Mouse (Mus musculus) gastrocnemius, postnatal 4 days (tissue): ENCODE results near the gene Myo9b. TPM values are rescaled to one million over a fixed set of nuclear protein-coding genes. Genes with fewer than 3 reads are reported as not detected.
"Not testable (repeated sequence)": the region's sequence is repeated elsewhere in the genome, so short reads cannot be mapped to it uniquely, and the experiment has no call there.

Source experiments
- DNase-seq, 2 experiments: peaks; one replicate each; pipeline ENCODE4 v3.0.0; 2021 to 2022; ENCODE audit warnings: low spot score in 2 of 2, mixed read lengths in 2 of 2
- total RNA-seq, 2 experiments: library from RNA; stranded (reverse); gene quantifications; 2 replicates each; pipeline ENCODE4 v1.2.3; 2021

Myo9b gene
- total RNA-seq, 2 experiments from 2014 or later: 35.7 to 45.0 TPM

GRCm38 (mm10) chr8:71296188-71296621 is 23.7 kb downstream of the Myo9b start:
- no peak for DNase-seq

GRCm38 (mm10) chr8:71296784-71297183 is 24.3 kb downstream of the Myo9b start:
- DNase-seq: no peak

- DNase-seq: no peak
Observed at GRCm38 (mm10) chr8:71297439-71297838, 24.9 kb downstream of the Myo9b start.

DNA sequence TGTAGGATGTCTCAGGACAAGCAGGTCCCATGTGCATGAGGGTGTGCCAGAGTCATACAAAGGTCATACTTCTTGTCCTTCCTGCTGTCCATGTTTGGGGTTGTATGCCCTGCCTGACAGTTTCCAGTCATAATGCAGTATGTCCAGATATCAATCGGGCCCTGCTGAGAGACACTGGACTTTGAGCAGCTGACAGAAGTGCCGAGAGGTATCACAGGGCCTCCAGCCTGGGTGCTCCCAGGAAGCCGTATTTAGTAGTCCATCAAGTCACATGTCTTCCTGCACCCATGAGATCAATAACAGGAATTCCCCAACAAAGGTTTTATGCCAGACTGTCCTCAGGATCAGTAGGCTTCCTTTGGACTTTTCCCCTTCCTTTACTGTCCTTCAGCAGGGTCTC is 27.2 kb downstream of the Myo9b start:
- no peak for DNase-seq

GRCm38 (mm10) chr8:71302788-71303187 is 30.3 kb downstream of the Myo9b start:
- DNase-seq: no peak

GRCm38 (mm10) chr8:71303632-71304031 is 31.1 kb downstream of the Myo9b start:
- no peak for DNase-seq

DNA sequence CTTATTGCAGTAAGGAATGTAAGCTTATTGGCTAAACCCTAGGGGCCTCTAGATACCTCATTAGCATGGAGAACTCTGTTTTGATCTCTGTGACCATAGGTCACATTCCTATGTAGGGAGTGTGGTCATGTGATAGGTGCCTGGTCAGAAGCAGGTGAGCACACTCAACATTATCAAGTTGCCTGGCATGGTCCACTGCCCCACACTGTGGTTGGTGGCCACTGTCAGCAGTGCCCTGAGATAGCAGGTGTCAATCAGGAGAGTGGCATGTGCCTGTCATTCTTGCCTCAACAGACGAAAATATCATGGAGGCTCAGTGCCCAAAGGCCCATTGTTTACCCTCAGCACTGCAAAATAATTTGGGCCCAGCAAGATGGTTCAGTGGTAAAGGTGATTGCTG is 33.5 kb downstream of the Myo9b start:
- DNase-seq: no peak

DNA sequence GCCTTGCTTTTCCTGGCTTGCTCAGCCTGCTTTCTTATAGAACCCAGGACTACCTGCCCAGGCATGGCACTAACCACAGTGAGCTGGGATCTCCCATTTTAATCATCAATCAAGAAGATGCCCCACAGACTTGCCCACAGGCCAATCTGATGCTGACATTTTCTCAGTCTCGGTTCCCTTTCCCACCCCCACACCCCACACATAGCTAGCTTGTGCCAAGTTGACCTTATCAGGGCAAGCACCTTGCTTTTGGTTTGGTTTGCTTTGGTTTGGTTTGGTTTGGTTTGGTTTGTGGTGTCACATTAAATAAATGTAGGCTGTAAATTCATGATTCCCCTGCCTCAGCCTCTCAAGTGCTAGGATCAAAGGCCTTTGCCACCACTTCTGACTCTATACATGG is 34.9 kb downstream of the Myo9b start:
- no peak for DNase-seq

DNA sequence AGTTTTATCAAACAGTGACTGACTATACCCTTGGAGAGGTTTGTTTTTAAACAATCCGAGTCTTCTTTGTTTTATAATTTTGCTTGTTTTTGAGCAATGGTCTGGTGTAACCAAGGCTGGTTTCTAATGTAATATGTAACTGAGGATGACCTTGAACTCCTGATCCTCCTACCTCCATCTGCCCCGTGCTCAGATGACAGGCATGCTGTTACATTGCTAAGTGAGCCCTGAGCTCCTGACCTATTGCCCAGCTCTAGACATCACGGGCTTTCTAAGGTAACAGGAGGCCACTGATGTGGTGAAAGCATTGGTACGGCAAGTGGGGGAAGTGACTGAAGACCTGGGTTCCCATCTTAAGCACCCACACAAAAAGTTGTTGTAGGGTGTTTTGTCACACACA is 35.4 kb downstream of the Myo9b start:
- DNase-seq: no peak

DNA sequence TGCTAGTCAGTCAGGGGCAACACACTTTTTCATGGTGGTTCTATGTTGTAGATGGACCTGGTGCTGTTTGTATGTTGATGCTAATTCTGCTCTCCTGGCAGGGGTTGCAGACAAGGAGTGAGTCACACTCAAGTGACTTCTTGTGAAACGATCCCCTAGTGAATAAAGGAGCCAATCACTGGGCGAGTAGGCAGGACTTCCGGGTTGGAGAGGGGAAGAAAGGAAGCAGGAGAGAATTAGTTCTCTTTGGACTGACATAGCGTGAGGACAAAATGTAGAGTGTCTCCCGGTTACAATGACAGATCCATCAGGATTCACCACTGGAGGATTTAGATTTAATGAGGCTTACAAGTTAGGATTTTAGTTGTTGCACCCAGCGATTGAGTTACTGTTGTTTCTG is 37.9 kb downstream of the Myo9b start:
- no peak for DNase-seq

DNA sequence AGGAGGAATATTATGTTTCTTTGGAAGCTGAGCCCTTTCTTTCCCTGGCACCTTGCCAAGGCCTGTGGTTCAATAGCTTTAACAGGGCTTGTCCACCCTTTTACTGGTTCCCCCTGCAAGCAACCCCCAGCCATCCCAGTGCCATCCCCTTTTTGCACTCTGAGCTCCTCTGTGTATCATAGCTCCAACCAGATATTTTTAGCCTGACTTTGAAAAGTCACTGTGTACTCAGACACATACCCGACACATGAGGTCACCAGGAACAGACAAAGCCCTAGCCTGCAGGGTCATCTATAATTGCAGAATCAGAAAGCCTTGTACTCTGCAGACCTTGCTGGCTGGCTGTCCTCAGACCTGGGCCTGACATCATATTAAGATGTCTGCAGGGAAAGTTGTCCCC is 40.2 kb downstream of the Myo9b start:
- peak in 1 of 2 experiments; percentile 63 for DNase-seq

- DNase-seq: no peak
Observed at GRCm38 (mm10) chr8:71313951-71314350, 41.4 kb downstream of the Myo9b start.

- no peak for DNase-seq
Observed at GRCm38 (mm10) chr8:71315972-71316371, 43.5 kb downstream of the Myo9b start.

DNA sequence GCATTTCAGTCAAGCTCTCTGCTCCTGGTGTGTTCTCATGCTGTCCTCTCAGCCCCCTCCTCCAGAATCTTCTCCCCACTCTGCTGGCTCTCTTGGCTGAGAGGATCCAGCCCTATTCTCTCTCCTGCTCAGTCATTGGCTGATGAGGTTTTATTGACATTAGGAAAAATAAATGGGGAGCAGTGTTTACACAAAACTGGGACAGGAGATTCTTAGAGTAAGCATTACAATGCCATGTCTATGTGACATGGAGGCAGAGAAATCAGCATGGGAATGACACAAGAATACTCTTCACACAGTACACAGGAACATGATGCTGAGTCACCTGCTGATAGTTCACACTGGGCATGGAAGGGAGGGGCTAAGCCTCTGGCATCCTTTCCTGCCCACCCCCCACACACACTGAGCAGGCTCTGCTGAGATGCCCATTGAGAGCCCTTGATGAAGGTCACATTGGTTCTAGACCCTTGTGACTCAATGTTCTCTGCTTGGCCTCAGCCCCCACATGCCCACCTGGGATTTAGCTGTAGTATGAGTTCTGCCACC is 44.0 kb downstream of the Myo9b start:
- no peak for DNase-seq

- DNase-seq: not testable (repeated sequence)
Observed at GRCm38 (mm10) chr8:71318610-71319009, 46.1 kb downstream of the Myo9b start.

DNA sequence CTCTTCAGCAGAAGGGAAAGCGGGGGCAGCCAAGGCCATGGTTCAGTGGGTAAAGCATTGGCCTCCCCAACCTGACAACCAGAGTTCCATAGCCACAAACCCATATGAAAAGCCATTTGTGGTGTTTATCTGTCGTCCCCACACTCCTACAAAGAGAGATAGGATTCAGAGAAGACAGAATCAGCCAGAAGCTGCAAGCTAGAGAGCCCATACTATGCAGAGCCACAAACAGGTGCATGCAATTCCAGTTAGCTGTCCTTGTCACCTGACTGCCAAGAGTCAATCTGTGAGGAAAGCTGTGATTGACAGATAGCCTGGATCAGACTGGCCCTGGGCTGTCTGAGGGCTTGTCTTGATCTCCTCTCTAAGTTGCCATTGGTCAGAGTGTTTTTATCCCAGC is 47.2 kb downstream of the Myo9b start:
- not testable (repeated sequence) for DNase-seq

DNA sequence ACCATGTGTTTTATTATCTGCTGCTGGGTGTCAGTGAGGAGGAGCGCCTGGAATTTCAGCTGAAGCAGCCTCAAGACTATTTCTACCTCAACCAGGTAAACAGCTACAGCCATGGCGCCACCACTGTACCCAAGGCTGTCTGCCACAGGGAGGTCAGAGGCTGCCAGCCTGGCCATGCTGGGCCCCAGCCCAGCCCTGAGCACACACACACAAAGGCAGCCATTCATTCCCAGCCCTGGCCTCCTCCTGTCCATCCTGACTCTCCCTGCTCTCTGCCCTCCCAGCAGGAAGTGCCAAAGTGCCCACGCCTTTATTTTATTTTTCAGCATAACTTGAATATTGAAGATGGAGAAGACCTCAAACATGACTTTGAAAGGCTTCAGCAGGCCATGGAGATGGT is 50.4 kb downstream of the Myo9b start:
- DNase-seq: no peak

GRCm38 (mm10) chr8:71324848-71325247 is 52.3 kb downstream of the Myo9b start:
- no peak for DNase-seq

GRCm38 (mm10) chr8:71337834-71338233 is 65.3 kb downstream of the Myo9b start:
- DNase-seq: not testable (repeated sequence)

GRCm38 (mm10) chr8:71340625-71341024 is 68.1 kb downstream of the Myo9b start:
- DNase-seq: no peak

GRCm38 (mm10) chr8:71346581-71346980 is 74.1 kb downstream of the Myo9b start:
- no peak for DNase-seq

DNA sequence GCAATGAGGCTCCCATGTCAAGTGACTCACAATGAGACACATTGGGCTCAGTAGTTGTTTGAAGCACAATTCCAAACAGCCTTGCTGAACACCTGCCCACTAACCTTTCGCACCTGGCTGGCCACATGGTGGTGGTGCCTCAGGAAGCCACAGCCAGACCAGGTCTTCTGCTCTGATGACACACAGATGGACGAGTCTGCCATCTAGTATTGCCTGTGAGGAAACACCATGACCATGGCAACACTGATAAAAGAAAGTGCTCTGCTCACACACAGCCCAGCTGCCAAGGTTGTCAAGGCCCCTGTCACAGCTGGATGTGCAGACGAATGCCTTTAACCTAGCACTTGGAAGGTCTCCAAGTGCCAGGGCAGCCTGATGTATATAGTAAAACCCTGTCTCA is 78.6 kb downstream of the Myo9b start:
- DNase-seq: no peak

DNA sequence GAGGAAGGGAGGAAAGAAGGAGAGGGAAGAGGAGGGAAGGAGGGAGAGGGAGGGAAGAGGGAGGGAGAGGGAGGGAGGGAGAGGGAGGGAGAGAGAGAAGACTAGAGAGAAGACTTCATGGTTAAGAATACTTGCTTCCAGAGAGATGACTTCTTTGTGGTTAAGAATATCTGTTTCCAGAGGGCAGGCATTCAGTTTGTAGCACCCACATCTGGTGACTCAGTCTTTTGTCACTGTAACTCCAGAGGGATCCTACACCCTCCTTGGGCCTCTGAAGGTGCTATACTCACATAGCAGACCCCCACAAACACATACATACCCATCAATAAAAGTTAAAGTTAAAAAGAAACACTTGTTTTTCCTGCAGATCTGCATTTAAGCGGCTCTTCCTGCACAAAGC is 79.0 kb downstream of the Myo9b start:
- DNase-seq: no peak

DNA sequence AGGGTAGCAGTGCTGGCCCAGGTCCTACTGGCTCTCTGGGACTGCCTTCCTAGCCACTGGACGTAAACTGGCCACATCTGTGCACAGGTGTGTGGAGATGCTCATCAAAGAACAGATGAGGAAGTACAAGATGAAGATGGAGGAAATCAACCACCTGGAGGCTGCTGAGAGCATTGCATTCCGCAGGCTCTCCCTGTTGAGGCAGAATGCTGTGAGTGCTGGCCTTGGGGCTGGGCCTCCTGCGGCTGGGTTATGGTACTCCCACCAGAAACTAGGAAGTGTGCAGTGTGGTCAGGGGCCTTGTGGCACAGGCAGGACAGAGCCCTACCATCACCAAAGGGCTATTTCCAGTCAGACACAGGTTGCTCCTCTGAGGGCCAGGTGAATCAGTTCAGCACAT is 85.5 kb downstream of the Myo9b start:
- DNase-seq: no peak
